Mouse (Mus musculus): Measurements from ENCODE around the gene Tbrg4. TPM values are rescaled to one million over a fixed set of nuclear protein-coding genes. Genes with fewer than 3 reads are reported as not detected.

The Tbrg4 gene
- polyA plus RNA-seq, 1 experiment, result 55.6 TPM

- TF ChIP-seq GATA1 (IDR thresholded peaks at IDR 0.05; ENCODE audit: borderline replicate concordance, low read length), result no peak
- TF ChIP-seq FLI1 (IDR thresholded peaks at IDR 0.05; ENCODE audit: low read length), result no peak
- Histone ChIP-seq H3K27me3 (replicated peaks) (no peaks in the 10 kb centered on the region), H3K36me3 (replicated peaks; ENCODE audit: low read length) (peaks cover 45% of the 10 kb centered on the region), H3K4me1 (peaks cover 74% of the 10 kb centered on the region), H3K4me3 (replicated peaks) (peak overlapping the region; percentile 91), H3K9me3 (no peaks in the 10 kb centered on the region)
Measured at GRCm38 (mm10) chr11:6624619-6625382, 1.1 kb downstream of the Tbrg4 start.

DNA sequence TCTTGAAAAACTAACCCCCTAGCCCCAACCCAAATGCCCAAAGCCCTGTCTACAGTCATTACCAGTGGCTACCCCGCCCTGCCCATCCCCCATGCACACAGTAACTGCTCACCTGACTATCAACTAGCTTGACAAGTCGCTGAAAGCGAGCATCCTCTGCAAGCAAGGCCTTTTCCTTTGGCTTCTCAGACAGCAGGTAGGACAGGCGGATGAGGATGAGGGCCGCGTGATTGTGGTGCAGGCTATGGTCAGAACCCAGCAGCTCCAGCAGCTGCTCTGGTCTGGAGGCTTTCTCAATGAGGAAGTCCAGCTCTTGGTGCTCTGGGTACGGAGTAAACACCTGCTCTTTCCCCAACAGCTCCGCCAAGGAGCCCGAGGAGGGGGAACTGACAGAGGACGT, 2.2 kb downstream of the Tbrg4 start:
- H3K9me3 ChIP-seq, result no peaks in the 10 kb centered on the region
- H3K4me1 ChIP-seq, result peaks cover 72% of the 10 kb centered on the region
- no peaks in the 10 kb centered on the region for H3K27me3 ChIP-seq (replicated peaks)
- no peak for TF ChIP-seq GATA1 (IDR thresholded peaks at IDR 0.05; ENCODE audit: borderline replicate concordance, low read length)
- no peak for TF ChIP-seq FLI1 (IDR thresholded peaks at IDR 0.05; ENCODE audit: low read length)
- peak overlapping the region; percentile 91 for H3K4me3 ChIP-seq (replicated peaks)
- H3K36me3 ChIP-seq (replicated peaks; ENCODE audit: low read length), result peaks cover 55% of the 10 kb centered on the region

DNA sequence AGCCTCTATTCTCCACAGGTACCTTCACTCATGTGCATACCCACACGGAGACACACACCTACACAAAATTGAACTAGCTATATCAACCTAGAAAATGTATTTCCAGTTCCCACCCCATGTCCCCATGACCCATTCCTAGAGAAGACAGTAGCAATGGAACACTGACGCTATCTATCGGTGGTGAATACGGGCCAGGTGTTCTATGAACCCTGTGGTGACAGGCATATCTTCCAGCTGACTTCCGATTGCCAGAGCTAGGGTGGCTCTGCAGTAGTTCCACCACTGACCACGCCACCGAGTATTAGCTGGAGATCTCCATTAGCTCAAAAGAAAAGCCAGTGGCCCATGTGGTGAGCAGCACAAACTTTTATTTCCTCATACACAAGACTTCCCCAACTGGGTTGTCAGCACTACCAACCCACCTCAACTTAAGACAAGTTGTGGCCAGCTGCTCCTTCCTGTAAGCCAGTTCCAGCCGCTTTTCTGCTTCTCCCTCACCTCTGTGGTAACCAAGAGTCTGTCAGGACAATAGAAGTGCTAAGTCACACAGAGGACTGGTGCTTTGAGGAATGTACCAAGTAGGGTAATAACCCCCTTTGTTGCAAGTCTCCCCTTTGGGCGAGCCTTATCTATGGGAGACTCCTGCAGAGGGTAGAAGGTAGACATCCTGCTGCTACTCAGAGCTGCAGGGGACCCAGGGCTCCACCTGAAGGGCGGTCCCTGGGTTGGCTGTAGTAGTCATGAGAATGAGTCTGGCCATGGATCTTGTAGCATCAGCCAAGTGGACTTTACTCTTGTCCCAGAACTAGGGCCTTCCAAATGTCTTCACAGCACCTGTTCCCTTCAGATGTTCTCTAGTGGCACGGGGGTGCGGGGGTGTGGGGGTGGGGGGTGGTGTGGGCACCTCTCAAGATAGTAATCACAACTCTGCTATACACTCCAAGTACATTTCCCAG, 10.3 kb downstream of the Tbrg4 start:
- Histone ChIP-seq H3K4me3 (replicated peaks) (no peak overlapping the region), H3K9me3 (no peaks in the 10 kb centered on the region), H3K36me3 (replicated peaks; ENCODE audit: low read length) (peaks cover 95% of the 10 kb centered on the region), H3K27me3 (replicated peaks) (no peaks in the 10 kb centered on the region), H3K4me1 (peaks cover 47% of the 10 kb centered on the region)
- TF ChIP-seq GATA1 (IDR thresholded peaks at IDR 0.05; ENCODE audit: borderline replicate concordance, low read length), result no peak
- no peak for TF ChIP-seq FLI1 (IDR thresholded peaks at IDR 0.05; ENCODE audit: low read length)

DNA sequence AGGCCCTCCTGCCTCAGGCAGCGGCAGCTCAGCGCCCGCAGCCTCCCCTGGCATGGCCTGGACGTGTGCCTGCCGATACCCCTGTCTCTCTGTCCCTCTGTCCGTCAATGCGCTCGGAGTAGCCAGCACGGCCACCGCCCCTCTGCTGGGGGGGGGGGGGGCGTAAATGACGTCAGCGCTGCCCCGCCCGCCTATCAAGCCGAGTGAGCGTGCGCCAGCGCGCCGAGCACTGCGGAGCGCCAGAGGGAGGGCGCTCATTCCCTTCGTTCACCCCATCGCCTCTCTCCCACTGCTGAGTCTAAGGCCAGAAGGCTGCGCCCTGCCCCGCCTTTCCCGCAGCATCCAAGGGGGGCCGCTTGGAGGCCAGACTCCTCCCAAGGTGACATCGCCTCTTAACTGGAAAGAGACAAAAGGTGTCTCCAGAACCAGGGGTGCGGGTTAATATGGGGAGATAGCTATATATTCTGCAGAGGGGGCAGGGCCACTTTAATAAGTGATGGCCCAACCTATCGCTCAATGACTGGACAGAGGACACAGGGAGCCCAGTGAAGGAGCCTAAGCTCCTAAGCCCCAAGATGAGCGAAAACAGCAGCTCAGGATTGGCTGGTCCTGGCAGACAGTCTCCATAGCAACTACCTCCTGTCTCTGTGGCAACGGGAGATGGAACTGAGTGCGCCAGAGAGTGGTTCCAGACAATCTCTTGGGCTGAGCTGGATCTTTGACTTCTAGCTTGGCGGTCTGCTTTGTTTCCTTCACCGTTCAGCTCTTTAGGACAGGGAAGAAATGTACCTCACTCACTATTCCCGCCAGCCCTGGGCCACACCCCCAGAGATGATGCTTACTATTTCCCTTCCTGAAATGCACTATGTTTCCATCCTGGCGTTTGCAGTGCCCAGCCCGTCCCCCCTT, 20.1 kb downstream of the Tbrg4 start, which contains the start of gene Nacad:
Gene Nacad (minus strand): TSS at position 563 of the 909 bp plus-strand sequence.
- peak within 1 kb of the TSS; percentile 87 for H3K4me3 ChIP-seq (replicated peaks)
- H3K27me3 ChIP-seq (replicated peaks), result peaks cover 57% of the 10 kb centered on the region

GRCm38 (mm10) chr11:6605021-6605481, 20.8 kb downstream of the Tbrg4 start:
- Histone ChIP-seq H3K4me3 (replicated peaks) (peak overlapping the region; percentile 87), H3K27me3 (replicated peaks) (peaks cover 57% of the 10 kb centered on the region), H3K9me3 (no peaks in the 10 kb centered on the region)

More for the DNA sequence above, 20.1 kb downstream of the Tbrg4 start, which contains the start of gene Nacad:
- H3K9me3 ChIP-seq, result no peaks in the 10 kb centered on the region
- H3K4me1 ChIP-seq, result peaks cover 56% of the 10 kb centered on the region
- H3K36me3 ChIP-seq (replicated peaks; ENCODE audit: low read length), result peaks cover 18% of the 10 kb centered on the region
- no peak for TF ChIP-seq GATA1 (IDR thresholded peaks at IDR 0.05; ENCODE audit: borderline replicate concordance, low read length)
- TF ChIP-seq FLI1 (IDR thresholded peaks at IDR 0.05; ENCODE audit: low read length), result no peak

GRCm38 (mm10) chr11:6604604-6604936, 21.3 kb downstream of the Tbrg4 start:
- Histone ChIP-seq H3K4me3 (replicated peaks) (no peak overlapping the region), H3K4me1 (peaks cover 64% of the 10 kb centered on the region), H3K27me3 (replicated peaks) (peaks cover 57% of the 10 kb centered on the region), H3K36me3 (replicated peaks; ENCODE audit: low read length) (peaks cover 22% of the 10 kb centered on the region), H3K9me3 (no peaks in the 10 kb centered on the region)
- TF ChIP-seq FLI1 (IDR thresholded peaks at IDR 0.05; ENCODE audit: low read length) (no peak), GATA1 (IDR thresholded peaks at IDR 0.05; ENCODE audit: borderline replicate concordance, low read length) (no peak)

More at GRCm38 (mm10) chr11:6605021-6605481, 20.8 kb downstream of the Tbrg4 start:
- H3K4me1 ChIP-seq, result peaks cover 61% of the 10 kb centered on the region
- H3K36me3 ChIP-seq (replicated peaks; ENCODE audit: low read length), result peaks cover 18% of the 10 kb centered on the region
- TF ChIP-seq GATA1 (IDR thresholded peaks at IDR 0.05; ENCODE audit: borderline replicate concordance, low read length) (no peak), FLI1 (IDR thresholded peaks at IDR 0.05; ENCODE audit: low read length) (no peak)

DNA sequence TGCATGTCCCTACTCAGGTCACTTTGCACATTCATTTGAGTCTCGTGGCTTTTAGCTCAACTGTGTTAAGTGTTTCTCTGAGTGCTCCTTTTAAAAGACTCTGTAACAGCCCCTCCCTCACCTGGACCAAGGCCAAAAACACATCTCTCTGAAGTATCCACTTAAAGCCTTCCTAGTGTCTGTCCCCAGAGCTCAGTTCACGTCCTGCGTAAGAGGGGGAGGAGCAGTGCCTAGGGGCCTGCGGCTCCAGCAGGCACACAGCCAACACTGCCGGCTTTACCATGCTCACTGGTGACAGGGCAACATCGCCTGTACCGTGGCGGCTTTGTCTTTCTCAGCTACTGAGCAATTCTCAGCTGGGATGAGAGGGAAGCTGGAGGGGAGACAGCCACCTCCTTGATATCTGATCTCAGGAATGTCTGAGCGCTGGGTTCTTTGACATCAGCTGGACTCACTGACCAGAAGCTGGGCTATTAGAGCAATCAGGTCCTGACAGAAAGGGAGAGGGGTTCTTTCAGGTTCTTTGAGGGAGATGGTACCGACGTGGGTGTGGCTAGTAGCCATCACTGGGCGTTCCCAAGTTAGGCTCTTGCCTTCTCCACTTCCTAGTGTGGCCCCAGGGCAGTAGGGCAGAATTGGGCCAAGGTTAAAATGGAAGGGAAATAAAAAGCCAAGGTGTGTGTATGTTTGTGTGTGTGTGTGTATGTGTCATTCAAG, 21.8 kb downstream of the Tbrg4 start:
- H3K4me1 ChIP-seq, result peaks cover 64% of the 10 kb centered on the region
- H3K36me3 ChIP-seq (replicated peaks; ENCODE audit: low read length), result peaks cover 26% of the 10 kb centered on the region
- H3K4me3 ChIP-seq (replicated peaks), result no peak overlapping the region
- peaks cover 57% of the 10 kb centered on the region for H3K27me3 ChIP-seq (replicated peaks)
- H3K9me3 ChIP-seq, result no peaks in the 10 kb centered on the region
- TF ChIP-seq FLI1 (IDR thresholded peaks at IDR 0.05; ENCODE audit: low read length), result no peak

DNA sequence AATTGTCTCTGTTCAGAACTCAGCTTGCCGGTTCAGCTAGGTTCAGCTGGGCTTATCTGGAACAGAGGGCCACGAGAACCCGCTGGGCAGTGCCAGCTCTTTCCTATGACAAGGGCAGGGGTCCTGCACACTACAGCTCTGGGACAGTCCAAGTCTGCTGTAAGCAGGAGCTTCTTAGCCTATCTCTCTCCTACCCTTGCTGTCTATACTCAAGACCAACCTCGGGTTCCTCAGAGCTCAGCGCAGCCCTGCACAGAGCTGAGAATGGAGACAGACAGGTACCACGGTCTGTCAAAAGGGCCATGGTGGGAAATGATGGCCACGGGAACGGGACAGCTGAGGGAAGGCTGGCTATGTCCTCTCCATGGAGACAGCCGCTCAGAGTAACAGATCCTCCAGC, 22.6 kb downstream of the Tbrg4 start:
- Histone ChIP-seq H3K9me3 (no peaks in the 10 kb centered on the region), H3K27me3 (replicated peaks) (peaks cover 57% of the 10 kb centered on the region), H3K36me3 (replicated peaks; ENCODE audit: low read length) (peaks cover 34% of the 10 kb centered on the region), H3K4me3 (replicated peaks) (no peak overlapping the region), H3K4me1 (peaks cover 64% of the 10 kb centered on the region)
- TF ChIP-seq GATA1 (IDR thresholded peaks at IDR 0.05; ENCODE audit: borderline replicate concordance, low read length) (no peak), FLI1 (IDR thresholded peaks at IDR 0.05; ENCODE audit: low read length) (no peak)
